Mouse (Mus musculus) ES-E14 (cell line): ENCODE data around the gene B4galnt1. TPM values are rescaled to one million over a fixed set of nuclear protein-coding genes. Genes with fewer than 3 reads are reported as not detected.

ENCODE experiments used
- DNase-seq: peaks from one replicate; pipeline ENCODE4 v3.0.0-alpha.2; 2013; ENCODE audit warnings: low read depth, low spot score
- H3K27ac ChIP-seq: 2 replicates; pipeline ENCODE4 v1.5.1; 2012; ENCODE audit warnings: low read depth, mild to moderate bottlenecking, low read length, moderate library complexity, mixed read lengths; ENCODE audit not compliant: poor library complexity, insufficient read depth, severe bottlenecking
- H3K36me3 ChIP-seq: 2 replicates; pipeline ENCODE4 v1.6.1; 2012; ENCODE audit warnings: mild to moderate bottlenecking, low read length, moderate library complexity, mixed read lengths; ENCODE audit not compliant: control insufficient read depth, poor library complexity, insufficient read depth, severe bottlenecking
- H3K4me1 ChIP-seq, 2 experiments: fragments of 150-350 bp in 1 of 2; sonication (generic) in 1 of 2; 2 replicates each; pipeline ENCODE4 v1.6.1; 2012; ENCODE audit warnings: low read length in 2 of 2, mild to moderate bottlenecking in 1 of 2, mixed read lengths in 1 of 2; ENCODE audit not compliant: control insufficient read depth in 2 of 2, insufficient read depth in 2 of 2, poor library complexity in 1 of 2
- H3K4me3 ChIP-seq, 2 experiments: fragments of 150-350 bp in 1 of 2; sonication (generic) in 1 of 2; 2 replicates each; pipeline ENCODE4 v1.5.1; 2012; ENCODE audit warnings: low read length in 2 of 2, low read depth in 1 of 2, mild to moderate bottlenecking in 1 of 2, mixed read lengths in 1 of 2; ENCODE audit not compliant: insufficient read depth in 1 of 2, poor library complexity in 1 of 2, severe bottlenecking in 1 of 2
- H3K9ac ChIP-seq: 2 replicates; pipeline ENCODE4 v1.6.1; 2012; ENCODE audit warnings: low read depth, mild to moderate bottlenecking, low read length, mixed read lengths; ENCODE audit not compliant: poor library complexity, insufficient read depth, severe bottlenecking
- H3K9me3 ChIP-seq: fragments of 150-350 bp; sonication (generic); 2 replicates; pipeline ENCODE4 v1.6.1; 2012; ENCODE audit warnings: low read depth, mild to moderate bottlenecking, low read length; ENCODE audit not compliant: control insufficient read depth, insufficient read depth
- CHD2 ChIP-seq: IDR thresholded peaks from 2 replicates; pipeline ENCODE4 v1.6.1; 2014; ENCODE audit warnings: mild to moderate bottlenecking, low read depth, low read length, inconsistent platforms
- HCFC1 ChIP-seq: IDR thresholded peaks from 2 replicates; pipeline ENCODE4 v1.6.1; 2012; ENCODE audit warnings: low read length, inconsistent platforms, borderline replicate concordance; ENCODE audit not compliant: insufficient read depth
- MAFK ChIP-seq: IDR thresholded peaks from 2 replicates; pipeline ENCODE4 v1.6.1; 2014; ENCODE audit warnings: mild to moderate bottlenecking, low read depth, low read length, inconsistent platforms; ENCODE audit not compliant: insufficient read depth
- ZC3H11A ChIP-seq: IDR thresholded peaks from 2 replicates; pipeline ENCODE4 v1.6.1; 2012; ENCODE audit warnings: low read depth, mild to moderate bottlenecking, inconsistent platforms, low read length, borderline replicate concordance
- ZNF384 ChIP-seq: IDR thresholded peaks from 2 replicates; pipeline ENCODE4 v1.6.1; 2012; ENCODE audit warnings: low read depth, low read length, inconsistent platforms
- in situ Hi-C, 2 experiments: fragments of 600-800 bp; cut with MboI; formaldehyde crosslinking; loops; one replicate each; pipeline ENCODE4 v1.15.1; 2025; ENCODE audit warnings: low sequenced_read_pairs in 2 of 2, inconsistent platforms in 1 of 2; ENCODE audit not compliant: unreplicated experiment in 2 of 2
- total RNA-seq: library from RNA; depleted of rRNA; stranded (reverse); fragments of 300-350 nt; gene quantifications from 2 replicates; pipeline ENCODE4 v1.2.3, GENCODE M21; 2012

The B4galnt1 gene
- total RNA-seq, 1 experiment, result 4.5 TPM

- in situ Hi-C loops, result no loop called here
- DNase-seq, result no peak
- Histone ChIP-seq H3K4me3 (peak within 1 kb of the TSS; percentile 85 to 98), H3K27ac (peak within 1 kb of the TSS; percentile 75), H3K36me3 (peaks cover 22% of the 10 kb centered on the region; the same call in 1 of the 2 replicates), H3K4me1 (peaks cover 9 to 27% of the 10 kb centered on the region in 2 experiments), H3K9me3 (no peaks in the 10 kb centered on the region), H3K9ac (peak within 1 kb of the TSS; percentile 91)
- TF ChIP-seq MAFK (no peak), CHD2 (no peak), ZNF384 (no peak), ZC3H11A (no peak), HCFC1 (no peak)
Measured at GRCm38 (mm10) chr10:127195328-127196129, 30.5 kb downstream of the B4galnt1 start, which contains the start of gene Dtx3. TSS of gene Dtx3 (minus strand) at chr10:127195728.

DNA sequence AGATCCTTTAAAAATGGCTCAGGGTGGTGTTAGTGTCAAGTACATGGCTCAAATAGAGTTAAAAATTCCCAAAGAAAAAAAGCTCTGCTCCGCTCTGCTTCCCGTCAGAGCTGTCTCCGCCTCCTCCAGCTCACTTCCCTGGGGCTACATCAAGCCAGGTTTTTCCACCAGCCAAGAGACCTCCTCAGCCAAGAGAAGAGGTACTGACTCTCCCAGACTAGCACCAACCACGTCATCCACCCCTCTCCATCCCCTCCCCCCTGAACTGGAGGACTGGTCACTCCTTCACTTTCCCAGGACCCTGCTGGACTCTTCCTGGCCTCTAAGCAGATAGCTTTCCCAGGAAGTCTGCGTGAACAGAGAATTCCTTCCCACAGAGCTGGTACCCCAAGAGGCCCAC is 31.4 kb downstream of the B4galnt1 start:
- Histone ChIP-seq H3K9ac (0 out of 2 replicates have a peak overlapping the region, but pooled peaks have one; percentile 14), H3K27ac (peak overlapping the region; percentile 29; the same call in 1 of the 2 replicates), H3K9me3 (no peaks in the 10 kb centered on the region), H3K4me1 (peaks cover 9 to 18% of the 10 kb centered on the region in 2 experiments), H3K4me3 (peak overlapping the region in 1 of 2 experiments; percentile 85; a peak in 3 of 4 replicates), H3K36me3 (peaks cover 26% of the 10 kb centered on the region; the same call in 1 of the 2 replicates)
- no peak for TF ChIP-seq CHD2
- no peak for TF ChIP-seq MAFK
- TF ChIP-seq ZC3H11A, result no peak
- TF ChIP-seq ZNF384, result no peak
- TF ChIP-seq HCFC1, result no peak
- DNase-seq, result no peak
- in situ Hi-C loops, result no loop called here

DNA sequence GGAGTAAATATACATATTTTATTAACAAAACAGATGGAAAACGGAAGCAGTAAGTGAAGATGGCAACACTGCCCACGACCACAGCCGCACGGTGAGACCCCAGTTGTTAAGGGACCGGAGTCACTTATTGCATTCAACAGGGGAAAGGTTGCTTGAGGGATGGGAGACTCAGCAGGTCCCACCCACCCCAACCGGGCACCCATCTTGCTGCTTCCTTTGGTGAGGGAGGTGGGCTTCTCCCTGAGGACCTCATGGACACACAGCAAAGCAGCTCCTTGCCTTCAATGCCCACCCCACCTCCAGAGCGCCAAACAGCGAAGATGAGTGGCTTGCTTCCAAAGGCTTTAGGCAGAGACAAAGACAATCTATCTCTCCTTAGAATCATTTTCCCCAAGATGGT is 32.1 kb downstream of the B4galnt1 start:
- Histone ChIP-seq H3K36me3 (peaks cover 26% of the 10 kb centered on the region; the same call in 1 of the 2 replicates), H3K4me1 (peaks cover 9 to 18% of the 10 kb centered on the region in 2 experiments)

GRCm38 (mm10) chr10:127197505-127198110 is 32.6 kb downstream of the B4galnt1 start:
- DNase-seq, result no peak
- in situ Hi-C loops, result no loop called here
- Histone ChIP-seq H3K4me3 (no peak overlapping the region), H3K9ac (no peak overlapping the region), H3K9me3 (no peaks in the 10 kb centered on the region), H3K27ac (no peak overlapping the region), H3K36me3 (peaks cover 26% of the 10 kb centered on the region; the same call in 1 of the 2 replicates), H3K4me1 (peaks cover 7 to 15% of the 10 kb centered on the region in 2 experiments)
- no peak for TF ChIP-seq ZC3H11A
- no peak for TF ChIP-seq ZNF384
- TF ChIP-seq HCFC1, result no peak
- no peak for TF ChIP-seq MAFK
- no peak for TF ChIP-seq CHD2

More for the DNA sequence above, 32.1 kb downstream of the B4galnt1 start:
- no peak overlapping the region for H3K4me3 ChIP-seq
- H3K27ac ChIP-seq, result no peak overlapping the region
- DNase-seq, result no peak
- in situ Hi-C loops, result no loop called here
- no peak for TF ChIP-seq ZNF384
- no peak for TF ChIP-seq CHD2
- no peak overlapping the region for H3K9ac ChIP-seq
- no peaks in the 10 kb centered on the region for H3K9me3 ChIP-seq
